ENCODE assay signal across 30 mouse cellular contexts in genomic region chrX:68243958-68244357, GRCm38 (mm10).
"Had no signal": no experiment of that assay in that cellular context is flagged by ENCODE, and none has a peak within 500 bp of the region (broad histone marks: within the 10 kb centered on the region; RNA-seq: fewer than 3 reads in every experiment).

No protein-coding gene starts in this region.

- H3K9me3 ChIP-seq: limb, embryonic 12.5 days; liver, embryonic 12.5 days; liver, embryonic 13.5 days; liver, embryonic 15.5 days; lung, embryonic 15.5 days; megakaryocyte, embryonic 14.5 days; midbrain, embryonic 10.5 days; midbrain, embryonic 12.5 days; midbrain, embryonic 13.5 days; midbrain, embryonic 15.5 days; neural tube, embryonic 12.5 days; neural tube, embryonic 13.5 days had no signal

- H3K27ac ChIP-seq: left cerebral cortex, adult 2 months; limb, embryonic 12.5 days; liver, embryonic 12.5 days; liver, embryonic 13.5 days; liver, embryonic 14.5 days; liver, embryonic 15.5 days; lung, embryonic 15.5 days; macrophage; midbrain, embryonic 10.5 days; midbrain, embryonic 12.5 days; midbrain, embryonic 13.5 days; midbrain, embryonic 15.5 days; neural tube, embryonic 12.5 days; neural tube, embryonic 13.5 days had no signal

- H3K36me3 ChIP-seq: limb, embryonic 12.5 days; liver, embryonic 12.5 days; liver, embryonic 13.5 days; liver, embryonic 15.5 days; lung, embryonic 15.5 days; midbrain, embryonic 10.5 days; midbrain, embryonic 12.5 days; midbrain, embryonic 13.5 days; midbrain, embryonic 15.5 days; neural tube, embryonic 12.5 days; neural tube, embryonic 13.5 days had no signal

- DNase-seq: left cerebral cortex, postnatal 4 days; liver; liver, embryonic 13.5 days; liver, postnatal 0 days; lung, adult 18-20 months; lung, adult 2 months; lung, embryonic 14.5 days; lung, postnatal 10 days; lung, postnatal 14 days; lung, postnatal 36 days; lung, postnatal 4 days; midbrain, embryonic 14.5 days had no signal

- H3K4me3 ChIP-seq: left cerebral cortex, adult 2 months; limb, embryonic 12.5 days; liver, embryonic 12.5 days; liver, embryonic 13.5 days; liver, embryonic 15.5 days; lung, embryonic 15.5 days; megakaryocyte, embryonic 14.5 days; midbrain, embryonic 10.5 days; midbrain, embryonic 12.5 days; midbrain, embryonic 13.5 days; midbrain, embryonic 15.5 days; myocyte; neural tube, embryonic 12.5 days; neural tube, embryonic 13.5 days had no signal

- H3K27me3 ChIP-seq: limb, embryonic 12.5 days; liver, embryonic 12.5 days; liver, embryonic 13.5 days; liver, embryonic 15.5 days; lung, embryonic 15.5 days; megakaryocyte, embryonic 14.5 days; midbrain, embryonic 12.5 days; midbrain, embryonic 13.5 days; midbrain, embryonic 15.5 days; neural tube, embryonic 12.5 days; neural tube, embryonic 13.5 days had no signal

- H3K4me1 ChIP-seq: limb, embryonic 12.5 days; liver, embryonic 12.5 days; liver, embryonic 13.5 days; liver, embryonic 15.5 days; lung, embryonic 15.5 days; megakaryocyte, embryonic 14.5 days; midbrain, embryonic 10.5 days; midbrain, embryonic 12.5 days; midbrain, embryonic 13.5 days; midbrain, embryonic 15.5 days; neural tube, embryonic 12.5 days; neural tube, embryonic 13.5 days had no signal

- ATAC-seq: liver, embryonic 12.5 days; liver, postnatal 0 days; midbrain, embryonic 13.5 days; midbrain, embryonic 15.5 days; midbrain, embryonic 16.5 days had no signal

- H3K9ac ChIP-seq: limb, embryonic 12.5 days; liver, embryonic 12.5 days; liver, embryonic 13.5 days; liver, embryonic 14.5 days; liver, embryonic 15.5 days; liver, postnatal 0 days; lung, embryonic 14.5 days; lung, embryonic 15.5 days; midbrain, embryonic 12.5 days; midbrain, embryonic 13.5 days; midbrain, embryonic 15.5 days; neural tube, embryonic 12.5 days; neural tube, embryonic 13.5 days had no signal

- H3K4me2 ChIP-seq: limb, embryonic 12.5 days; liver, embryonic 11.5 days; liver, embryonic 12.5 days; liver, embryonic 13.5 days; liver, embryonic 15.5 days; lung, embryonic 14.5 days; lung, embryonic 15.5 days; midbrain, embryonic 11.5 days; midbrain, embryonic 12.5 days; midbrain, embryonic 13.5 days; midbrain, embryonic 15.5 days; neural tube, embryonic 12.5 days; neural tube, embryonic 13.5 days had no signal
